Mouse (Mus musculus): ENCODE data around the gene Scgb1b12.
"Not testable (repeated sequence)": the region's sequence is repeated elsewhere in the genome, so short reads cannot be mapped to it uniquely, and the experiment has no call there.

Scgb1b12 gene

GRCm38 (mm10) chr7:32333882-32334281, at the start of gene Scgb1b12:
Scgb1b12 (plus strand) TSS chr7:32334182.
- DNase-seq (ENCODE audit: low read depth): not testable (repeated sequence)

GRCm38 (mm10) chr7:32327145-32327544, 6.8 kb upstream of the Scgb1b12 start, which contains the start of gene Scgb2b12:
Scgb2b12 (minus strand) TSS chr7:32327245.
- not testable (repeated sequence) for DNase-seq (ENCODE audit: low read depth)
